Mouse (Mus musculus) embryo, embryonic 11.5 days (tissue): ENCODE data around the gene Hif1an.

Source experiments
- DNase-seq: peaks from one replicate; pipeline ENCODE4 v3.0.0-alpha.2; 2012; ENCODE audit warnings: low read depth, low spot score

The Hif1an gene

DNA sequence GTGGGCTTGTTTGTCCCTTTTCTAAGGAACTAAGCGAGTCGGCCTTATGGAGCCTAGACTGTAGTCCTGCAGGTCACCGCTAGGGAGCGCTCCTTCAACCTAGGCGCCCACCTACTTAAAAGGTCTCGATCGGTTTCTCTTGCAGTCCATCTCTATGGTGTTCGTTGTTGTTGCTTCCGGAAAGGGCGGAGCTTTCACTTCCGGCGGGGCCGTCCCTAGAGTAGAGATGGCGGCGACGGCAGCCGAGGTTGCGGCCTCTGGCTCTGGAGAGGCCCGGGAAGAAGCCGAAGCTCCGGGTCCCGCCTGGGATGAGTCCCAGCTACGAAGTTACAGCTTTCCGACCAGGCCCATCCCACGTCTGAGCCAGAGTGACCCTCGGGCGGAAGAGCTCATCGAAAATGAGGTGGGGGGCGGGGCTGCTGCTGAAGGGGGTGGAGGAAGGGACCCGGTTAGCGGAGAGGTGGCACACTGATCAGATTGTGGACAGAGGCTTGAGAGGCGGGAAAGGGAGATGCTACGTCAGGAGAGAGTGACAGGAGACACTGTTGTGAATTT, at the start of gene Hif1an:
Hif1an (plus strand) TSS at position 199 of the 555 bp plus-strand sequence.
- peak; percentile 93 for DNase-seq

DNA sequence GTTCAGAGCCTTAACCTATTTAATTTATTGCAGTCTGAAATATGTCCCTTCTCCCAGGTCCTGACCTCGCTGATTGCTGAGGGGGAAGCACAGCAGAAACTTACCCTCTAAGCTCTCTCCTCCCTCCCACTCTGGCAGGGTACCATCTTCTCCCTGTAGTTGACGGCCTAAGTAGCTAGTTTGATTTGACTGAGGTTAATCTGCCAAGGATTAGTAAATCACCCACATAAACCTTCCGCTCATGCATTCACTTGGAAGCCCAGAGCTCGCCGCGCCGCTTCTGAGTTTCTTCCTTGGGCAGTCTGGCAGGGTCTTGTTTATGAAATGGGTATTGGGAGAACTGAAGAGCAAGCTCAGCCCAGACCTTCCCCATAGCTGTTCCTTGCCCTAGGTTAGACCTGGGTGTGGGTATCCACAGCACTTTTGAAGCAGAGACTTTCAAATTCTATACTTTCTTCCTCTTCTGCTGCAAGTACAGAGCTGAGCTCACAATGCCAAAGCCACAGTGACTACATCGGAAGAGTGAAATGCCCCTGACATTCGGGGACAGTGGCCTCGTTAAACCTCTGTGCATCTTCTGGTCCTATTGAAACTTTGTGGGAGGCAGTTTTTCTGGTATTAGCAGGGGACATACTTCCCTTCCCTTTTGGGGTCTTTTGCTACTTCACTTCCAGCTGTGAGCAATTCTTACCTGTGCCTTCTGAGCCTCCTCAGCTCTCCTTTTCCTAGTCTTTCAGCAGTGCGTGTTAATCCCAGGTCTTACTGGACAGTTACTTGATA, 49.4 kb upstream of the Hif1an start:
- DNase-seq = no peak

DNA sequence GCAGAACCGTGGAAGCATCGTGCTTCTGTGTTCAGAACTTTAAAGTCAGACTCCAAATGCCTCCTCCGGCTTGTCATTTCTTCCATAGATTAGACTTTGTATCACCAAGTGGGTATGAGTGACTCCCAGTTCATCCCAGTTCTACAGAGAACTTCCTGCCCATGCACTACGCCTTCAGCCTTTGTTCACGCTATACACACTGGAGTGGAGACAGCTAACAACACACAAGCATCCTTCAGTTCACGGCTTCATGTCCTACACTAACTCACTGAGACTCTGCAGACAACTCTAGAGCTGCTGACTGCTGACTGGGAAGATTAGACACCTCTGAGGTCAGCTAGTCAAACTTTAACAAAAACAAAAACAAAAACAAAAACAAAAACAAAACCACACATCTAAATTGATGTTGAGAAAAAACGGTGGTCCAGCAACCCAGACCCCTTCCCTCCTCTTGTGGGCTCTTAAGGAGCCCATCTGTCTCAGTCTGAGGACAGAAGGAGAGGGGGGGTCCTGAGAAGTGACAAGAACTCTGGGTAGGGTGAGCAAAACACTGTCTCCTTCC, 48.6 kb upstream of the Hif1an start:
- no peak for DNase-seq

GRCm38 (mm10) chr19:44514521-44515451, 47.9 kb upstream of the Hif1an start:
- no peak for DNase-seq

- no peak for DNase-seq
Observed at GRCm38 (mm10) chr19:44515769-44516168, 46.9 kb upstream of the Hif1an start.

DNA sequence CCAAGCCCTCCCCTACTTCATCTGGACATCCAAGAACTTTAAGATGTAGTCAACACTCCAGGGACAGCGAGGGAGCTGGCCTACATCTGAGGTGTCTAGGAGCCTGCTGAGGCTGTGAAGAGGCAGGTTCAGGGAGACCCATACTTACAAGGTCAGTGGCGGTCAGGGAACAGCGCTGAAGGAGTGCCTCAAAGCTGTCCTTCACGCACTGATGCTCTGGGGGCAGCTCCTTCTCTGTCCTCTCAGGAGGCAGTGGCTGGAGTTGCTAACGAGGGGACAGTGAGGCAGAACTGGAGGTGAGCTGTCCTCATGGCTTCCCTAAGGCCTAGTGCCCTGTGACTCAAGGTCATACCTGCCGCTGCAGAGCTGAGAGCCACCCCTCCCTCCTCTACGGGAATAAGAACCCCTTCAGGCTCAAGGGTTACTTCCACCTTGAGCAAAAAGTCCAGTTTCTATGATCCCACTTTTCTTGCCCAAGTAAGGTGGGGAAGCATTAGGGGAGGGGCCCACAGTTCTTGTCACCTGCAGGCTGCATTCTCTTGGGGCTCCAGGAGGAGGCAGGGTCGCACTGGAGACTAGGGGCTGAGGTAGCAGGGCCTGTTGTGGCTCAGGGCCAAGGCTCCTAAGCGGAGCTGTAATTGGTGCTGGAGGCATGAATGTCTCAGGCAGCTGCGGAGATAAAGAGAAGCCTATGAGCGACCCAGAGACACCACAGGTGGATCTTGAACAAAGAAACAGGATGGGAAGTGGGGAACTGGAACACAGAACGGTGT, 44.5 kb upstream of the Hif1an start:
- no peak for DNase-seq

- no peak for DNase-seq
Observed at GRCm38 (mm10) chr19:44519152-44519551, 43.5 kb upstream of the Hif1an start.

DNA sequence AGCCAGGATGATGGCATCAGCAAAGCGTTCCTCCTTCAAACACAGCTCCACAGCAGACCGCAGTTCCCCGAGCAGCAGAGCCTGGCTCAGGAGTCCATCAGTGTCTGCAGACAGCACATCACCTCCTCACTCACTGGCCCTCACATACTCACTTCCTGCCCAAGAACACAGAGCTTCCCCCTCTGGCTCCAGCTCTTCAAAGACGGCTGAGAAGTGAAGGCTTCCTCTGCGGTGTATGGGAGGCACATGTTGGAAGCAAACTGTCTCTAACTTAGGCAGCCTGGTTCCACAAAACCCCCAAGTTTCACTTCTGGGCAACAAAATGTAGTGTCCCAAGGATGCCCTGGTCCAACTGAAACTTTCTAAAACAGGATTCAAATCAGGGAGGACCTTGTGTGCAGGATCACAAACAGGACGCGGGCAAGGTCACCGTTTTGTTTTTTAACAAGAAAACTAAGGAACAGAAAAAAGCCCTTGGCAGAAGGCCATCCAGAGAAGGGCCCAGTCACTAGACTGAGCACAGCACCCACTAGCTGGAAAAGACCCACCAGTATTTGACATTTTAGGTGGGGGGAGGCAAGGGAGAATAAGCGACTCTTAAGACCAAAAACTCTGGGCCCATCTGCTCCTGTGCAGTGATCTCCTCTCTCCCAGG, 37.0 kb upstream of the Hif1an start:
- no peak for DNase-seq

DNA sequence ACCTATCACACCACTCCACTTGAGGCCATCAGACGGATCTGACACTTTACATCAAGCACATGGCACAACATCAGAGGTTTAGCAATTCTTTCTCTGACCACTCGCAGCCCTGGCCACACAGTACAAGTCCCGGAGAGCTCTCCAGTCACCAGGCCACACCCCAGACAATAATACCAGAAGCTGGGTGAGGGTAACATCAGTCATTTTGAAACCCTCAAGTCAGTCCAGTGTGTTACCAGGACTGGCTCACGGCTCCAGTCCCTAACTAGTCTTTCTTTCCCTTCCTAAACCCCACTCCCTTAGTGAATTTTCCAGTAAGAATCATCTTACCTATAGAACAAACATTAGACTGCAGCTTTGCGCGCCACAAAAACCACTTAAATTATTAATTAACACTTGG, 32.6 kb upstream of the Hif1an start:
- no peak for DNase-seq

DNA sequence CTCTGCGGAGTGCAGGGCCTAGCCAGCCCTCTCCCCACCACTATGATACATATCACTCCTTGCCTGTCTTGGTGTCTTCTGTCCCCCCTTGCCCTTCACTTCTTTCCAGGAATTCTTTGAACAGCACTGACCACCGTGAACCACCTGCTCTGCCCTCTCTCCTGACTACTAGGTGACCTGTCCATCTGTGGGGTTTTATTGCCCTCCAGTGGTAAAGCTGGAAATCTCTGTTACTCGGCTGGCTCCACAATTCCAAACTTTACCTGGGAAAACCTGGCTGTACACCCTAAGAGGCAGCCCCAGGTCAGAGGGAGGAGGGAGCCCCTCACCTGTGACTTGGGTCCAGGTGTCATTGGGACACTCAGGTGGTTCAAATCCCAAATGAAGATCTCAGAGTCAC, 27.3 kb upstream of the Hif1an start:
- DNase-seq = no peak

- no peak for DNase-seq
Observed at GRCm38 (mm10) chr19:44537416-44537815, 25.2 kb upstream of the Hif1an start.

DNA sequence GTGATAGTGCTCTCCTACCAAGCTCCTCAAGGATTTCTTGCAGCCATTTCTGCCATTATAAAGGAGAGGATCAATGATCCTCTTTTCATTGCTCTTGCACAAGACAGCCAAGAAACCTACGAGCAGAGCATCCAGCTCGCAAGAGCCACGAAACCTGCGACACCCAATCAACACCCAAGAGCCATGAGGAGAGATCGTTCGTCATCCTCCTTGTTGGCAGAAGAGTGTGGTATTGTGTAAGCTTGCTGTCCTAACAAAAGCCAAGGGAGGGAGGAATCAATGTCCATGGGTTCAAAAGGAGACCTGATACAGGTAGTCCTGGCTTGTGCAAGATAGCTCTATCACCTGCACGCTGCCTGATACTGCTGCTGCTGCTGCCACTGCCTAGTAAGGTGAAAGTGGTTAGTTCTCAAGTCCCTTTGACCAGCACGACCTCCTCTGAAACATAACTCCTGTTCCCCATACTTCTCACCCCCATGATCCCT, 19.9 kb upstream of the Hif1an start:
- DNase-seq = no peak

GRCm38 (mm10) chr19:44544372-44544771, 18.3 kb upstream of the Hif1an start:
- no peak for DNase-seq

- peak; percentile 73 for DNase-seq
Observed at GRCm38 (mm10) chr19:44544775-44545174, 17.9 kb upstream of the Hif1an start.

DNA sequence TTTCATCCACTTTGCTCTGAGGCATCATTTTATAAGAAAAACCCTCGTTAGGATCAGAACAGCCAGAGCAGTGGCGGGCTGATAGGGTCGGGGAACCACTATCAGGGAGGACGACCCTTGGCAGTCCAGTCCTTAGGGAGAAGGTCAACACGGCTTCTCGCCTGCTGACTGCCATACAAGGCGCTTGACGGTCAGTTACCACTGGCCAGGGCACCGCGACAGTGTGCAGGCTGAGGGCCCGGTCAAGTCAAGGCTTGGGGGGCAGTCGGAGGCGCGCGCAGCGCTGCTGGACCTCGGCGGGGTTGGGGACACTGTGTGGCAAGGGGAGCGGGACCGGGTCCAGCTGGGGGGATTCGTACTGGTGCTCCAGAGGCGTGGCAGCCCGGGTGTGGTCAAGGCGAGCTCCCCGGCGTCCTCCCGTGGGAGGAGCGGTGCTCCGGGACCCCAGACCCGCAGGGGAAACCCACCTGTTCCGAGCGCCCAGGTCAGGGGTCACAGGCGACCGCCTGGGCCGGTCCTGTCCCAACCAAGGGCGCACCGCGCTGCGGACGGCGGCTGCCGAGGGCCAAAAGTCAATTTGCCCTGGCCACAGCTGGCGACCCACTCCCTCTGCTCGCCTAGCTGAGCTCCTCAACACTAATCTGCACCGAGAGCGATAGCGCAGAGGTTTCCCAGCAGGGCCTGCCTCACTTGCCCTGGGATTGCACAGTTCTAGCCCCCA, 17.2 kb upstream of the Hif1an start, which contains the start of gene Sec31b:
Sec31b (minus strand) TSS at position 544 of the 721 bp plus-strand sequence.
- DNase-seq = no peak

- DNase-seq = no peak
Observed at GRCm38 (mm10) chr19:44552731-44553130, 9.9 kb upstream of the Hif1an start, which contains the start of gene Gm20538. Gene Gm20538 (minus strand): TSS chr19:44552831.

DNA sequence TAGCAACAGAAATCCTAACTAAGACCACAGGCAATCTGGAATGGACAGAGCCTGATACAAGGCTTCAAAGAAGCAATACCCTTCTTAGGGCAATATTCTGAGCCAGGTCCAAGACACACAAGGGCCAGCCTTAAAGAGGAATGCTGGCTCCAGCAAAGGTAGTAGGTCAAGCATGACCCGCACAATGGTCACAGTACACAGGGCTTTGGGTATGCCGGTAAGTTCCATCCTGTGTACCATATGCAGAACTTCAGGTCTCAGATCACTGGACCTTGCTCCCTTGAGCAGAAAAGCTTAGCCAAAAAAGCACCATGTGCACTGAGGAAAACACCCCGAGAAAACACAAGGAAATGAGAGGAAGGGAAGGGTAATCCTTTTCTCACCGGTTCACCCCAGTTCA, 9.4 kb upstream of the Hif1an start:
- no peak for DNase-seq

GRCm38 (mm10) chr19:44554490-44554860, 8.2 kb upstream of the Hif1an start:
- no peak for DNase-seq

DNA sequence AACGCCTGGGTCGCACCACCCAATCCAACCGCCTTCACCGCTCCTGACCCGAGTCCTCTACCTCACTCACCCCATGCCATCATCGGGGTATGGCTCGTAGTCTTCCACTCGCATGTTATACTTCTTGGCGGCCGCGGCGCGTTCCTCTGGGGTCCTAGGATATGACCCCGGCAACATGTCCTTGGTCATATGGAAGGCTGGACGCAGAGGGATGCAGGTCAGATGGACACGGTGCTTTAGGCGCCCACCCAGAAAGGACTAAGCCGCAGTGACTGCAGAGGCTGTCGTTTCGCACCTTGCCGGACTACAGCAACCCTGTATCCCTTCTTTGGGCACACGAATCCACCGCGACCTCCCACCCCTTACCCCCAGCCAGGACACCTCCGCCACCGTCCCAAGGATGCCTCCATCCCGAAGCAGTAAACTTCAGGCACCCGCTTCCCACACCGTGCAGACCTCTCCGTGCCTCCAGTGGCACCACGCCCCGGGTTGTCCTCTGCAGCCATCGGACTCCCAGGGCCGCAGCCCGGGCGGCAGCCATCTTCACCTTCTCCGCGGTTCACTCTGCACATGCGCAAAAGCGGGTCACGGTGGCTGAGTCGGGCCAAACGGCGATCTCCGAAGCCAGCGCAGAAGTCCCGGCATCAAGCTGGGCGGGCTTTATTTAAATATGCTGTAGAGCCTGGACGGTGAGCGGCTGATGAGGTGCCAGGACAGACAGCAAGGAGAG, 7.6 kb upstream of the Hif1an start, which contains the start of gene Ndufb8:
Ndufb8 (minus strand) TSS at position 580 of the 730 bp plus-strand sequence.
- DNase-seq = peak; percentile 88
